Mouse (Mus musculus): ENCODE measurements around the gene Klf7. TPM values are rescaled to one million over a fixed set of nuclear protein-coding genes. Genes with fewer than 3 reads are reported as not detected.

The Klf7 gene
- total RNA-seq (2014; rRNA removed) (51.4 and 61.5 TPM in 2 replicates), polyA plus RNA-seq (2015; fragmentation: Nextera tagmentation; extraction: Ambion mirVana) (98.1 and 154 TPM in 2 replicates)

DNA sequence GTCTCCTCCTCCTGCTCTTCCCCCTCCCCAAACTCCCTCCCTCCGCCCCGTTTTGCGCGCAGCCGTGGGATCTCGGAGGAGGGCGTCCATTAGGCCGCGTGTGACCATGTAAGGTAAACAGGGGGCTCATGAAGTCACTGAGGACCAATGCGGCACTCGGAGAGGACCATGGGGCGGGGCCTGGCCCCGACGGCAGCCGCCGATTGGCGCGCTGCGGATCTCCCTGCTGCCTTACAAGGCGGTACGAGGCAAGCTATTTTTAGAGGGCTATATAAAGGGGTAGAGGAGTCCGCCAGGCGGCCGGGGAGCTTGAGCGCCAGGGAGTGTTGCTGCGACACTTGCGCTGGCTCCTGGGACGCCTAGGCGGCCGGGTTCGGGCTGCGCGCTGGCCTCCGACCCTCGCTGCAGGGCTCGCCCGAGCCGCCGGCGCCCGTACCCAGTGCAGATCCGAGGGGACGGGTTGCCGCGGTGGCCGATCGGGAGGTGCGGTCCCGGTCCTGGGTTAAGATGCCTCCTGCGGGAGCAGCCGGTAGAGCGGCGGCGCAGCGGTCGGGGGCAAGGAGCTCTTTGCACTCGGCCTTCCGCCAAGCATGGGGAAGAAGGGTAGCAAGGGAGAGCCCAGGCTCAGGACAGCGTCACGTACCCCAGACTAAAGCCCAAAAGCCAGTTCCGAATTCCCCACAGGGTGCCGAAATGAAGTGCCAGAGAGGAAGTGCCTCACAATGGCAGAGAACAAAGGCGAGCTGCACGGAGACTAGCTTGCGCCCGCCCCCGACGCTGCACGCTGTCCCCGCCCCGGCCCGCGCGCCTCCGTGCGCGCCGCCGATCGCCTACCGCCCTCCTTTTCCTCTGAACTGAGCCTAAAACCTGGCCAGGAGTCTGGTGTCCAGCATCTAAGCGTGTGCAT is at the start of gene Klf7:
TSS of gene Klf7 (minus strand) at position 724 of the 907 bp plus-strand sequence.
- peak; percentile 99 for DNase-seq
- no peaks in the 10 kb centered on the region for H3K9me3 ChIP-seq (ENCODE audit: low read length)
- WGBS, result under 1% methylated on average over 82 of the region's 82 CpGs
- no peaks in the 10 kb centered on the region for H3K27me3 ChIP-seq (ENCODE audit: insufficient read depth, low read length)
- H3K4me3 ChIP-seq (ENCODE audit: low read depth, low read length), result peak within 1 kb of the TSS; percentile 82
- H3K4me1 ChIP-seq (ENCODE audit: insufficient read depth), result 0 out of 2 replicates have a peak, but pooled peaks cover 12% of the 10 kb centered on the region
- ATAC-seq, result peak; percentile 97
- H3K4me2 ChIP-seq (ENCODE audit: low read depth), result peak within 1 kb of the TSS; percentile 87
- TF ChIP-seq CTCF (IDR thresholded peaks at IDR 0.05; ENCODE audit: low read depth), result peak; percentile 62
- no peaks in the 10 kb centered on the region for H3K36me3 ChIP-seq (ENCODE audit: insufficient read depth)
- H3K27ac ChIP-seq (ENCODE audit: low read depth, low read length), result peak within 1 kb of the TSS; percentile 100
- peak within 1 kb of the TSS; percentile 100 for H3K9ac ChIP-seq

DNA sequence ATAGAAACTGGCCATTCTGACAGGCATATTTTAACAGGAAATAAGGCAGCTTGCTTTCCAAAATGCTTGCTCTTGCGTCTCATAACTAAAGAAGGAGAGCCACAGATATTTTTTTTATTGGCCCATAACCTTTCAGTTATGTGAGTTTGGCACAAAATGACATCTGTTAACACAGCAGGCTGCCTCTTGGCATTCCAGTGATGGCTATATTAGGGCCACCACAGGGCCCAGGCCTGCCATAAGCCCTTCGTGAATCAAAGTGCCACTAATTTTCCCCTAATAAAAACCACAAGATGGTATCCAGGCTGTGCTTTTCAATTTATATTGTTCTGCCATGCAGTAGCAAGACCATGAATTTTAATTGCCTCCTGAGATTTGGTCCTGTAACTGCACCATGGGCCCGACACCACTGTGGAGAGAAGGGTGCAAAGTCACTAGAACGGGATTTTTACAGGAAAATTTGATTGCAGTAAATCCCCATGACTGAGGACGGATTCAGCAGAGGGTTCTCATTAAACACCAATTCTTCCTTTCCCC is 42.5 kb upstream of the Klf7 start:
- no peak overlapping the region for H3K4me3 ChIP-seq (ENCODE audit: low read depth, low read length)
- no peaks in the 10 kb centered on the region for H3K27me3 ChIP-seq (ENCODE audit: insufficient read depth, low read length)
- H3K27ac ChIP-seq (ENCODE audit: low read depth, low read length), result no peak overlapping the region
- no peak overlapping the region for H3K4me2 ChIP-seq (ENCODE audit: low read depth)
- WGBS, result 70% methylated on average over 5 of the region's 5 CpGs
- DNase-seq, result no peak
- no peaks in the 10 kb centered on the region for H3K36me3 ChIP-seq (ENCODE audit: insufficient read depth)
- H3K4me1 ChIP-seq (ENCODE audit: insufficient read depth), result no peaks in the 10 kb centered on the region
- H3K9me3 ChIP-seq (ENCODE audit: low read length), result no peaks in the 10 kb centered on the region
- ATAC-seq, result no peak
- no peak for TF ChIP-seq CTCF (IDR thresholded peaks at IDR 0.05; ENCODE audit: low read depth)
- no peak overlapping the region for H3K9ac ChIP-seq

DNA sequence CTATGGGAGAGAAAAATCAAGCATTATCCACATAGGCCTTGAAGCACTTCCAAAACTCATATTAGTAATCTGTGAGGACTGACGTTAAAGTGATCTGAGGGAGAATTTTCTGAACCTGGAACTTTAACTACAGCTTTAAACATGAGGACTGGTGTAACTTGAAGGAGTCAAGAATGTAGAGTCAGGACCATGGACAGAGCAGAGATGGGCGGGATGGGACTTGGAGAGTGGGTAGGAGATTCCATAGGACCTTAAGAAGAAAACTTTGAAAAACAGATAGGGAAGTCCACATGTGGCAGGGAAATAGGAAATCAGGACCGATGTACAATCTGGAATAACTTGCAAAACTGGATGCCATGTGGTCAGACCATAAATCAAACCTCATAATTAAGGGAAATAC is 36.7 kb upstream of the Klf7 start:
- Histone ChIP-seq H3K4me2 (ENCODE audit: low read depth) (no peak overlapping the region), H3K9me3 (ENCODE audit: low read length) (no peaks in the 10 kb centered on the region), H3K4me1 (ENCODE audit: insufficient read depth) (no peaks in the 10 kb centered on the region), H3K36me3 (ENCODE audit: insufficient read depth) (no peaks in the 10 kb centered on the region), H3K27ac (ENCODE audit: low read depth, low read length) (no peak overlapping the region), H3K4me3 (ENCODE audit: low read depth, low read length) (no peak overlapping the region), H3K27me3 (ENCODE audit: insufficient read depth, low read length) (no peaks in the 10 kb centered on the region), H3K9ac (no peak overlapping the region)
- ATAC-seq (no peak), DNase-seq (no peak)
- WGBS, result 63% methylated on average over 3 of the region's 3 CpGs
- TF ChIP-seq CTCF (IDR thresholded peaks at IDR 0.05; ENCODE audit: low read depth), result no peak

DNA sequence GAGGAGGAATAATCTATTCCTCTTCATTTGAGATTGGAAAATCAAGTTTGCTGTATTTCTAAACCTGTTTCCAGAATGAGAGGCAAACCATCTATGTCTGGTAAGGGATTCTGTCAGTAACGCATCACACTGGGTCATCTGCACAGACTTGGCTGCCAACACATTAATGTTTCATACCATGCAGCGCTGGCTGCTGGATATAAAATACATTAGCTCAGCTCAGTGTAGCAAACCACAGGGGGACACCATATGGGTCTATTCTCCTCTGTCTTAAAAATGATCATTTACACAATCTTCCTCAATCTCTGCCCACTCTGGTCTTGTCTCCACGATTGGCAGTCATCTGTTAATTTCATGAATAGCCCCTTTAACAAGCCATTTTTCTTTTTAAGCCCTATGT is 27.1 kb upstream of the Klf7 start:
- no peak for TF ChIP-seq CTCF (IDR thresholded peaks at IDR 0.05; ENCODE audit: low read depth)
- H3K4me1 ChIP-seq (ENCODE audit: insufficient read depth), result no peaks in the 10 kb centered on the region
- no peaks in the 10 kb centered on the region for H3K36me3 ChIP-seq (ENCODE audit: insufficient read depth)
- H3K27ac ChIP-seq (ENCODE audit: low read depth, low read length), result no peak overlapping the region
- 66% methylated on average over 3 of the region's 3 CpGs for WGBS
- ATAC-seq (no peak), DNase-seq (no peak)
- no peak overlapping the region for H3K9ac ChIP-seq
- no peak overlapping the region for H3K4me2 ChIP-seq (ENCODE audit: low read depth)
- H3K9me3 ChIP-seq (ENCODE audit: low read length), result no peaks in the 10 kb centered on the region
- H3K4me3 ChIP-seq (ENCODE audit: low read depth, low read length), result no peak overlapping the region
- H3K27me3 ChIP-seq (ENCODE audit: insufficient read depth, low read length), result no peaks in the 10 kb centered on the region

DNA sequence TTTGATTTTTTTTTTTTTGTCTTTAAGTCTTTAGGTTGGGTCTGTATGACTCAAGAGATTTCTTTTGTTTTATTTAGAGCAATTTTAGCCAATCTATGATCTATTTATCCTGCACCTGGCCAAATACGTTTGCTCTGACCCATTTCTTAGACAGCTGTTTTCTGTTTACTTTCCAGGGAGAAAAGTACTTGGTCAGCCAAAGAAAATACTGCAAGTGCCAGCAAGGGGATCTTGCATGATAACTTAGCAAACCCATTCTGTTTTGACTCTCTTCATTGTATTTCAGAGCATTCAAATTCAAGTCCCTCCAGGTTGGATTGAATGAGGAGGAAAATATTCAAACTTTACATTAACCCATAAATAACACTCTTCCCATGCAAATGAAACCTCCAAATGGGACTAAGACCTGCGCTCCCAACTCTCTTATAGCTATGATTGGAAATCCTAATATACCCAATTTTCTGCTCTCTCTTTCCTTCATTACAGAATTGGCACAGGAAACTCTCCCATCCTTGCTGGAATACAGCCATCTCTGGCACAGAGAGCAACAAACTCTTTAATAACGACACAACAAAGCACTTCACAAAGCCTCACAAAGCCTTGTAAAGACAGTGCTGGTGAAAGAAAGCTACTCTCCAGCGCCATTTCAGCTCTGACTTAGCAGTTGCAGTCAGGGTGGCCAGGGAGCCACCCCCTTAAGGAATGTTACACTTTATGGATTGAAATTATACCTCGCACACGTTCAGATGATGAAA is 20.8 kb upstream of the Klf7 start:
- DNase-seq (peak; percentile 22), ATAC-seq (no peak)
- H3K9ac ChIP-seq, result no peak overlapping the region
- no peaks in the 10 kb centered on the region for H3K36me3 ChIP-seq (ENCODE audit: insufficient read depth)
- no peaks in the 10 kb centered on the region for H3K27me3 ChIP-seq (ENCODE audit: insufficient read depth, low read length)
- no peak overlapping the region for H3K4me2 ChIP-seq (ENCODE audit: low read depth)
- peaks cover 6% of the 10 kb centered on the region; the same call in 1 of the 2 replicates for H3K4me1 ChIP-seq (ENCODE audit: insufficient read depth)
- H3K27ac ChIP-seq (ENCODE audit: low read depth, low read length), result no peak overlapping the region
- 26% methylated on average over 6 of the region's 6 CpGs for WGBS
- TF ChIP-seq CTCF (IDR thresholded peaks at IDR 0.05; ENCODE audit: low read depth), result no peak
- H3K4me3 ChIP-seq (ENCODE audit: low read depth, low read length), result no peak overlapping the region
- H3K9me3 ChIP-seq (ENCODE audit: low read length), result no peaks in the 10 kb centered on the region

DNA sequence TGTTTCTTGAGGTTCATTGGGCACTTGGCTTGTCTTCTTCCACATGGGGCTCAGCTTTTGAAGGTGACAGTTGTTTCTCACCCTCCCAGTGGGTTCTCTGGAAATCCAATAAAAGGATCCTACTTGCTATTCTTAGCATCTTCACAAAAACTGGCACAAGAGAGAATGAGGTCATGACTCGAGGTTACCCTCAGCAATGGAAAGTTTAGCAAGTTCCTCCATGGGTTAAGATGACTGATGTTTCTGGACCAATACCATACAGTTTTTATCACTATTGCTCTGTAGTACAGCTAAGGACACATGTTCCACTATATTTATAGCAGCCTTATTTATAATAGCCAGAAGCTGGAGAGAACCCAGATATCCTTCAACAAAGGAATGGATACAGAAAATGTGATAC is 12.4 kb upstream of the Klf7 start:
- H3K27ac ChIP-seq (ENCODE audit: low read depth, low read length), result no peak overlapping the region

More for the DNA sequence above, 12.4 kb upstream of the Klf7 start:
- Histone ChIP-seq H3K4me3 (ENCODE audit: low read depth, low read length) (no peak overlapping the region), H3K9ac (no peak overlapping the region), H3K27me3 (ENCODE audit: insufficient read depth, low read length) (no peaks in the 10 kb centered on the region), H3K4me1 (ENCODE audit: insufficient read depth) (no peaks in the 10 kb centered on the region), H3K9me3 (ENCODE audit: low read length) (no peaks in the 10 kb centered on the region), H3K36me3 (ENCODE audit: insufficient read depth) (no peaks in the 10 kb centered on the region), H3K4me2 (ENCODE audit: low read depth) (no peak overlapping the region)
- DNase-seq, result no peak
- no peak for TF ChIP-seq CTCF (IDR thresholded peaks at IDR 0.05; ENCODE audit: low read depth)
- WGBS, result 81% methylated on average over 1 of the region's 1 CpGs
- ATAC-seq, result no peak

All from forebrain, postnatal 0 days (tissue).